Mouse (Mus musculus) myocyte (in vitro differentiated cells): ENCODE data around the gene Kif1bp. TPM values are rescaled to one million over a fixed set of nuclear protein-coding genes. Genes with fewer than 3 reads are reported as not detected.

Experiments used
- H3K27me3 ChIP-seq: one replicate; pipeline ENCODE4 v1.6.1; 2011; ENCODE audit not compliant: control insufficient read depth, insufficient read depth, insufficient read length
- H3K36me3 ChIP-seq: one replicate; pipeline ENCODE4 v1.6.1; 2011; ENCODE audit not compliant: control insufficient read depth, insufficient read depth
- H3K4me2 ChIP-seq: one replicate; pipeline ENCODE4 v1.6.1; 2011; ENCODE audit warnings: low read depth, control low read depth
- H3K4me3 ChIP-seq: one replicate; pipeline ENCODE4 v1.5.1; 2011; ENCODE audit warnings: mild to moderate bottlenecking, control low read depth, moderate library complexity
- H3K79me2 ChIP-seq: one replicate; pipeline ENCODE4 v1.6.1; 2011; ENCODE audit not compliant: control insufficient read depth, insufficient read depth
- H3ac ChIP-seq: one replicate; pipeline ENCODE4 v1.6.1; 2011; ENCODE audit not compliant: control insufficient read depth, insufficient read length
- CEBPB ChIP-seq: IDR thresholded peaks from 2 replicates; pipeline ENCODE4 v1.6.1; 2011; ENCODE audit warnings: mild to moderate bottlenecking, moderate library complexity; ENCODE audit not compliant: poor library complexity, insufficient read depth, severe bottlenecking
- E2F4 ChIP-seq: IDR thresholded peaks from one replicate; pipeline ENCODE4 v1.6.1; 2011; ENCODE audit warnings: mild to moderate bottlenecking, control low read depth, moderate library complexity; ENCODE audit not compliant: insufficient read depth
- MAX ChIP-seq: IDR thresholded peaks from one replicate; pipeline ENCODE4 v1.6.1; 2011; ENCODE audit warnings: low read depth, mild to moderate bottlenecking, control low read depth
- MYOD1 ChIP-seq, 3 experiments: IDR thresholded peaks; one replicate each; pipeline ENCODE4 v1.6.1; 2011; ENCODE audit warnings: control low read depth in 2 of 3, low read depth in 2 of 3, mild to moderate bottlenecking in 2 of 3, moderate library complexity in 1 of 3; ENCODE audit not compliant: insufficient read length in 2 of 3, control insufficient read depth in 1 of 3
- MYOG ChIP-seq, 3 experiments: IDR thresholded peaks; one replicate each; pipeline ENCODE4 v1.6.1; 2011; ENCODE audit warnings: control low read depth in 2 of 3, low read depth in 2 of 3, mild to moderate bottlenecking in 2 of 3; ENCODE audit not compliant: insufficient read length in 2 of 3, control insufficient read depth in 1 of 3, insufficient read depth in 1 of 3
- POLR2A ChIP-seq: IDR thresholded peaks from one replicate; pipeline ENCODE4 v1.6.1; 2011; ENCODE audit warnings: low read depth, mild to moderate bottlenecking, control low read depth, moderate library complexity; ENCODE audit not compliant: insufficient read length
- POLR2AphosphoS2 ChIP-seq: IDR thresholded peaks from one replicate; pipeline ENCODE4 v1.6.1; 2011; ENCODE audit warnings: low read depth, control low read depth; ENCODE audit not compliant: insufficient read length
- REST ChIP-seq: IDR thresholded peaks from one replicate; pipeline ENCODE4 v1.6.1; 2011; ENCODE audit warnings: mild to moderate bottlenecking, control low read depth, moderate library complexity; ENCODE audit not compliant: insufficient read depth, insufficient read length
- SRF ChIP-seq: IDR thresholded peaks from one replicate; pipeline ENCODE4 v1.6.1; 2011; ENCODE audit warnings: low read depth; ENCODE audit not compliant: control insufficient read depth, insufficient read length
- TCF12 ChIP-seq: IDR thresholded peaks from one replicate; pipeline ENCODE4 v1.6.1; 2011; ENCODE audit warnings: mild to moderate bottlenecking, control low read depth; ENCODE audit not compliant: poor library complexity, insufficient read depth, severe bottlenecking
- TCF3 ChIP-seq: IDR thresholded peaks from one replicate; pipeline ENCODE4 v1.6.1; 2011; ENCODE audit warnings: low read depth, control low read depth; ENCODE audit not compliant: insufficient read length
- USF1 ChIP-seq: IDR thresholded peaks from one replicate; pipeline ENCODE4 v1.6.1; 2011; ENCODE audit warnings: low read depth, mild to moderate bottlenecking, control low read depth, moderate library complexity
- polyA plus RNA-seq: library from polyadenylated mRNA; unstranded; fragments of >200 nt; fragmentation: generic; extraction: Trizol; gene quantifications from one replicate; pipeline ENCODE4 v1.2.1, GENCODE M21; 2012; ENCODE audit warnings: missing spikeins

Kif1bp gene
- polyA plus RNA-seq, 1 experiment: 31.2 TPM

- no peak for TF ChIP-seq REST
- TF ChIP-seq CEBPB: peak; percentile 44; the same call in 1 of the 2 replicates
- peak overlapping the region; percentile 97 for H3ac ChIP-seq
- H3K79me2 ChIP-seq: peaks cover 13% of the 10 kb centered on the region
- H3K27me3 ChIP-seq: no peaks in the 10 kb centered on the region
- H3K36me3 ChIP-seq: peaks cover 30% of the 10 kb centered on the region
- H3K4me3 ChIP-seq: peak overlapping the region; percentile 65
- H3K4me2 ChIP-seq: peak overlapping the region; percentile 90
Measured at GRCm38 (mm10) chr10:62577673-62578337, 452 bp downstream of the Kif1bp start.

DNA sequence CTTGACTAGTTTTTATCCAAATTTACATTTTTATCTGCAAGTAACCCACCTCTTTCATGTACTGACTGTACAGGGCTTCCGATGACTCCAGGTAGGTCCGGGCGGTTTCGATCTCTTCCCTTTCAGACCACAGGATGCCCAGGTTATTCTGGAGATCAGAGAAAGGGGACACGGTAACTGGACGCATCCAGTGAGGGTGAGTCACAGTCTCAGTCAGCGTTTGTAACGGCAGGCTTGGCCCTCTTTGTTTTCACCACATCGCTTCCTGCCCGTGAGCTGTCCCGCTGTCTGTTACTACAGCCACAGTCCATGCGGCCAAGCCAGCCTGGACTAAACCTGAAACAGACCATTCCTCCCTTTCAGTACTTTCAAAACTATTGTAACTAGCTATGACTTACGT, 3.3 kb downstream of the Kif1bp start:
- no peaks in the 10 kb centered on the region for H3K27me3 ChIP-seq
- TF ChIP-seq TCF12 (no peak), MYOG (IDR thresholded peaks at IDR 0.05; ENCODE audit: control insufficient read depth in 1 of 3, insufficient read depth in 1 of 3, insufficient read length in 2 of 3, low read depth in 2 of 3) (no peak), SRF (no peak), TCF3 (no peak), MYOD1 (IDR thresholded peaks at IDR 0.05; ENCODE audit: control insufficient read depth in 1 of 3, insufficient read length in 2 of 3, low read depth in 2 of 3) (no peak), E2F4 (no peak), MAX (no peak), REST (no peak), USF1 (no peak), POLR2AphosphoS2 (no peak), CEBPB (no peak), POLR2A (no peak)
- H3K36me3 ChIP-seq: peaks cover 25% of the 10 kb centered on the region
- no peak overlapping the region for H3ac ChIP-seq
- no peak overlapping the region for H3K4me2 ChIP-seq
- no peak overlapping the region for H3K4me3 ChIP-seq
- peaks cover 13% of the 10 kb centered on the region for H3K79me2 ChIP-seq

GRCm38 (mm10) chr10:62570126-62570871, 8.0 kb downstream of the Kif1bp start:
- H3K27me3 ChIP-seq: no peaks in the 10 kb centered on the region
- H3K4me3 ChIP-seq: no peak overlapping the region
- TF ChIP-seq CEBPB: no peak
- TF ChIP-seq SRF: no peak
- TF ChIP-seq MYOG (IDR thresholded peaks at IDR 0.05; ENCODE audit: control insufficient read depth in 1 of 3, insufficient read depth in 1 of 3, insufficient read length in 2 of 3, low read depth in 2 of 3): no peak
- TF ChIP-seq MAX: no peak
- TF ChIP-seq POLR2A: no peak
- TF ChIP-seq TCF3: no peak
- H3K79me2 ChIP-seq: no peaks in the 10 kb centered on the region
- H3ac ChIP-seq: no peak overlapping the region
- peaks cover 46% of the 10 kb centered on the region for H3K36me3 ChIP-seq
- H3K4me2 ChIP-seq: no peak overlapping the region

DNA sequence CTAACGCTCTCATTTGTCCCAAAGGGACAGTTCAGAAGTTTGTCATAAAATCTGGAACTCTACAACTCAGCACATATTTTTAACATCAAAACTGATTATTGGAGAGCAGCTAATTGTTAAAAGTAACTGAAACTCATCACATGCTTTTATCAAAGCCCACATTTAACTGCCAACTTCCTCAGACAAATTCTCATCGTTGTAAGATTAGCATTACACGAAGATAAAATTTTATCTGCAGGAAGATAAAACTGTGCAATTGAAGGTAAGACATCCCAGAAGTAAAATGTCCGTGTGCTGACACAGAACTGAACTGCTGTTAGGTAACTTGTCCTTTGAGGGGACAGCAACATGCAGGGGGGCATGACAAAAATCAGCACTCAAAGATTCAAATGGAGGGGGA, 9.4 kb downstream of the Kif1bp start:
- peaks cover 47% of the 10 kb centered on the region for H3K36me3 ChIP-seq

More for the DNA sequence above, 9.4 kb downstream of the Kif1bp start:
- H3K27me3 ChIP-seq: no peaks in the 10 kb centered on the region
- H3ac ChIP-seq: no peak overlapping the region
- H3K79me2 ChIP-seq: no peaks in the 10 kb centered on the region
- no peak overlapping the region for H3K4me2 ChIP-seq
- TF ChIP-seq POLR2A (no peak), SRF (no peak), MYOG (IDR thresholded peaks at IDR 0.05; ENCODE audit: control insufficient read depth in 1 of 3, insufficient read depth in 1 of 3, insufficient read length in 2 of 3, low read depth in 2 of 3) (no peak), REST (no peak), POLR2AphosphoS2 (no peak), TCF12 (no peak), TCF3 (no peak), MYOD1 (IDR thresholded peaks at IDR 0.05; ENCODE audit: control insufficient read depth in 1 of 3, insufficient read length in 2 of 3, low read depth in 2 of 3) (no peak), E2F4 (no peak), USF1 (no peak), MAX (no peak), CEBPB (no peak)
- no peak overlapping the region for H3K4me3 ChIP-seq
